Mouse (Mus musculus): ENCODE measurements around the gene Gm11146. TPM values are rescaled to one million over a fixed set of nuclear protein-coding genes. Genes with fewer than 3 reads are reported as not detected.

Gm11146 gene
- total RNA-seq (2017) = not detected in 2 replicates

DNA sequence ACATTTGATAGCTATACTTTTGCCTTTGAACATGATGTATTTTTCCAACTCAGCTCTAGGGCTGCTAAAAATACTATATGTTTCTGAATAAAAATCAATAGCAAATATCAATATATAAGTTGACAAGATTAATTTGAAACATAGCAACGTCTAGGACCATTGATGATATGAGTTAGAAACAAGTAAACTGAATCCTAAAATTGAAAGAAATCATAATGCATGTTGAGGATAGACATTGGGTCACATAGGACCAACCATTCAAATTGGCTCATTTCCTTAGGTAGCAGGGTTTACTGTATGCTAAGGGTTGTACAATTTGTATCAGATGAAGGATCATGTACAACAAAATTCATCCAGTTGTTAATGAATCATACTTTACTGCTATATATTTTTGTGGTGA lies at the start of gene Gm11146:
Gene Gm11146 (minus strand): TSS at position 101 of the 400 bp plus-strand sequence.
- no peak for ATAC-seq (ENCODE audit: extremely low read depth, insufficient number of reproducible peaks, low FRiP score, poor library complexity, severe bottlenecking)

DNA sequence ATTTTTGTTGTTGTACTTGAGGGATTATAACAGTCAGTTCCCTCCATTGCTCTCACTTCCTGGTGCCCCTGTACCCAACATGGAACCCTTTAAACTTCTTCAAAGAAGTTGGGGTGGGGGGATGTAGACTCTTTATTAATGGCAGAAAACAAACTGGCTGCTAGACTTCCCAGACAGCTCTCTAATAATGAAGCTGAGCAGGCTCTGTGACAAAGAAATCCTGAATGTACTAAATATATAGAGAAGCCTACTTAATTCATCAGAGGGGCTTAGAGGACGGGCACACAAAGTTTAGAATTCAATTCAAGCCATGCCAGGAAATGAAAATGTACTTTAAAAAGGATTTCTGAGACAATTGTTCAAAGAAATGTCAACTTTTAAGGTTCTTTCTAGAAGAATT lies 48.7 kb upstream of the Gm11146 start:
- ATAC-seq (ENCODE audit: extremely low read depth, insufficient number of reproducible peaks, low FRiP score, poor library complexity, severe bottlenecking) = no peak

DNA sequence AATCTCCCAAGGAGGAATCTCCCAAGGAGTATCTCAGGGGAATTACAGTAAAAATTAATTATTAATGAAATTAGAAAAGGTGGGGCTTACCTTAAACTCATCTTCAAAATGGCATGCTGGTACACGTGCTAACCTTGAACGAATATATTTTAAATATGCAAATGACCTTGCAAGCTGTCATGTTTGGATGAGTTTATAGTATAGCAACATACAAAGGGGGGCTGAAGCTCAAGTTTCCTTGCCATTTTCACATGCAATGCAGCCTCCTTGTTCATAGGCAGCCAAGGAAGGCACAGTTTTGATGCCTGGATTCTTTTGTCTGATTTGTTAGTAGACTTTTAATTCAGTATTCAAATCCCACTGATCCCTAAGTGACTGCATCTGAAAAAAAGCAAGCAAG lies 47.1 kb upstream of the Gm11146 start:
- ATAC-seq (ENCODE audit: extremely low read depth, insufficient number of reproducible peaks, low FRiP score, poor library complexity, severe bottlenecking) = no peak

DNA sequence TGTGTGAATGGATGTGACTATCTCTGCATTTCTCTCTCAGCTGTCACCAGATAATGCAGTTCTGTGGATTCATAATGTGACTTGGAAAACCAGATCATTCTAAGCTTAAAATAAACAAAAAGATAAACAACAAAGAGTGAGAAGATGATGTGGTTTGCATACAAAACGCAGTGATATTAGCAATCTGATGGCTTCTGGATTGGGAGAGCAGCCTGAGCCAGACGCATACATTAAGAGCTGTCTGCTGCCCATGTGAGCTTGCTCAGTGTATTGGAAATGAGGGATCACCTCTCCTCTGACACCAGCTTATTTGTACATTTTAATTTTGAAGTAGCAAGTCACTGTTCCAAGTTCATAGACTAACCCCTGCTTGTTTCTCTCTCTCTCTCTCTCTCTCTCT lies 46.3 kb upstream of the Gm11146 start:
- no peak for ATAC-seq (ENCODE audit: extremely low read depth, insufficient number of reproducible peaks, low FRiP score, poor library complexity, severe bottlenecking)

- ATAC-seq (ENCODE audit: extremely low read depth, insufficient number of reproducible peaks, low FRiP score, poor library complexity, severe bottlenecking) = no peak
Measured at GRCm38 (mm10) chr16:77646146-77646545, 44.3 kb upstream of the Gm11146 start.

DNA sequence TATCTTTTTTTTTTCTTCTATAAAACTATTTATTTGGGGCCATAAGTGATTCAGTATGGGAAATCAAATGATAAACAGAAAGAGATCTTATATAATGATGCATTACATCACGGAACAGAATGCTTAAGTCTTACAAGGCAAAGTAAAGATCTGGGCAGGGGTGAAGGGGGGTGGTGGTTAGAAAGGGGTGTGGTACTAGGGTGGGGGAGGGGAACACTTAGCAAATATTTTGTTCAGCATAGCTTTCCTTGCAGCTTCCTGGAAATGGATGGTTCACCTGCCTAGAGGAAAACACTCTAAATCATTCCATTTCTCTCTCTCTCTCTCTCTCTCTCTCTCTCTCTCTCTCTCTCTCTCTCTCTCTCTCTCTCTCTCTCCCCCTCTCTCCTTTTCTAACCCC lies 43.1 kb upstream of the Gm11146 start:
- no peak for ATAC-seq (ENCODE audit: extremely low read depth, insufficient number of reproducible peaks, low FRiP score, poor library complexity, severe bottlenecking)

DNA sequence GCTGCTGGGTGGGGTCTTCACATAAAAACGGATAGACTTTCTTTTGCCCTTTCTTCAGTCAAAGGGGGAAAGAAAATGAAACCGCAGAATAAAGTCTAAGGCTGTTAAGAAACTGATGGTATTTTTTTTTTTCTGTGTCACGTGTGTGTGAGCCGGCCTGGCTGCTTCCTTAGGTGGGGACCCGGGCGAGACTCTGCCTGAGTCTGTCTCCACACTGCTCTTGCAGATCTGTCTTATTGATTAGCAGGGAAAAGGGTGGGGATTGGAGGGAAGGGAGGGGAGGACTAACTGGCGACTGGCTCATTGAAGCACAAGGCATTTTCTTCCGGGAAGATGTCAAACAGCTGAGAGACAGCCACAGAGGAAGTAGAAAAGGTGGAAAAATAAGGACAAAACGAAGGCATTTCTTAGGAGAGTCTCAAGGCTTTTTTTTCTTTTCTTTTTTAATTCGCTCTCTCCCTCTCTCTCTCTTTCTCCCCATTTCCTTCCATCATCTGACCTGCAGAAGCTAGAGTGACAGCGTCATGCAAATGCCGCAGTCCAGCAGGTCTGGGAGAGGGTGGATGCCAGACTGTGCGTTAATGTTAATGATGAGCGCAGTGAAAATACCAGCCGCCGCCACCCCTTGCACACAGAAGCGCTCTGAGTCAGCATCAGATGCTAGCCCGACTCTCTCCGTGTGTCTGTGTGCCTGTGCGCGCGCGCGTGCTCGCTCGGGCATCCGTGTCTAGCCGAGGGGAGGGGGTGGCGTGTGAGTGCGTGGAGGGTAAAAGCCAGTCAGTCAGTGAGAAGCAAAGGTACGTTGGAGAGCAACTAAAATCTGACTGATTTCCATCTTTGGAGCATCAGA lies 42.2 kb upstream of the Gm11146 start:
- no peak for ATAC-seq (ENCODE audit: extremely low read depth, insufficient number of reproducible peaks, low FRiP score, poor library complexity, severe bottlenecking)

- no peak for ATAC-seq (ENCODE audit: extremely low read depth, insufficient number of reproducible peaks, low FRiP score, poor library complexity, severe bottlenecking)
Measured at GRCm38 (mm10) chr16:77643036-77643870, 41.4 kb upstream of the Gm11146 start.

GRCm38 (mm10) chr16:77636497-77636896 lies 34.6 kb upstream of the Gm11146 start:
- no peak for ATAC-seq (ENCODE audit: extremely low read depth, insufficient number of reproducible peaks, low FRiP score, poor library complexity, severe bottlenecking)

GRCm38 (mm10) chr16:77632315-77632881 lies 30.5 kb upstream of the Gm11146 start:
- no peak for ATAC-seq (ENCODE audit: extremely low read depth, insufficient number of reproducible peaks, low FRiP score, poor library complexity, severe bottlenecking)

- no peak for ATAC-seq (ENCODE audit: extremely low read depth, insufficient number of reproducible peaks, low FRiP score, poor library complexity, severe bottlenecking)
Measured at GRCm38 (mm10) chr16:77622681-77623080, 20.8 kb upstream of the Gm11146 start.

- ATAC-seq (ENCODE audit: extremely low read depth, insufficient number of reproducible peaks, low FRiP score, poor library complexity, severe bottlenecking) = no peak
Measured at GRCm38 (mm10) chr16:77602581-77602980, 687 bp upstream of the Gm11146 start.

- ATAC-seq (ENCODE audit: extremely low read depth, insufficient number of reproducible peaks, low FRiP score, poor library complexity, severe bottlenecking) = no peak
Measured at GRCm38 (mm10) chr16:77598787-77599186, 3.1 kb downstream of the Gm11146 start.

- no peak for ATAC-seq (ENCODE audit: extremely low read depth, insufficient number of reproducible peaks, low FRiP score, poor library complexity, severe bottlenecking)
Measured at GRCm38 (mm10) chr16:77596556-77596955, 5.3 kb downstream of the Gm11146 start.

- no peak for ATAC-seq (ENCODE audit: extremely low read depth, insufficient number of reproducible peaks, low FRiP score, poor library complexity, severe bottlenecking)
Measured at GRCm38 (mm10) chr16:77595661-77596060, 6.2 kb downstream of the Gm11146 start.

- no peak for ATAC-seq (ENCODE audit: extremely low read depth, insufficient number of reproducible peaks, low FRiP score, poor library complexity, severe bottlenecking)
Measured at GRCm38 (mm10) chr16:77594553-77594952, 7.3 kb downstream of the Gm11146 start.

DNA sequence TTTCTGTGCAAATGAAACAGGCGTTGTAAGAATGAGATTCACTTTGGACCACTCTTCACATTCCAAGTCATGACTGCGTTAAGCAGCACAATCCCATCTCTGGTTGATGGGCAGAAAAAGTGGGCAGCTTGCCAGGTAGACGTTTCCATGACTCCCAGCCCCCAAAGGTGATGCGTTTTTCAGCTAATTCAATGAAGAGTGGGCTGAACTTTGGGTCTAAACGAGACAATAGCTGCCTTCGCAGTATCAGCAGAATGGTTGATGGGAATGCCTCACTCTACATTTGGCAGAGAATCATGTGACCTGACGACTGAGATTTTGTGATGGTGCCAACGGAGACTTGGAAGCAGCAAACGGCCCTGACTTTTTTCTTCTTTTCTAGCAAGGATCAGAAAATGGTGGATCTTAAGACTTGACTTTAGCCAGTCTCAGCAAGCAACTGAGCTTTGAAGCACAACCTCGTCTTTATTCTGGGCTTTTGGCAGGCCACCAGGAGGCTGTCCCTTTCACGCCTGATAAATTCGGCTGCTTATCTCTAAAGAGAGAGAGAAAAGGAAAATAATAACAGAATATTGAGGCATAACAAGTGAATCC lies 8.0 kb downstream of the Gm11146 start:
- no peak for ATAC-seq (ENCODE audit: extremely low read depth, insufficient number of reproducible peaks, low FRiP score, poor library complexity, severe bottlenecking)

DNA sequence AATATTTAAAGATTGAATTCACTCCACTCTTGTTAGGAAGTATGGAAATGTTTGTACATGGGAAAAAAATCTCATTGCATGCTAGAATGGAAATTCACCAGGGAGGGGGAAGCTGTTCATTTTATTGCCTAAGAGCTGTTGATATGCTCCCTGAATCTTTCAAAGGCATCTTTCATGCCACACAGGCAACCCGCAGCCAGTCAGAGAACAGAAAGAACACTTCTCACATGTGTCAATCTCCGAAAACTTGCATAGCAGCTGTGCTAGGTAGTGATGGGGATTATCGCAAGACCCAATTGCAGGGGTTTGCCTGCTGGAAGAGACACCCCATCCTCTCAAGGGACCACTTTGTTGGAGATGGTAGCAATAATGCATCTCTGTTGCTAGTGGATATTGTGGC lies 8.9 kb downstream of the Gm11146 start:
- no peak for ATAC-seq (ENCODE audit: extremely low read depth, insufficient number of reproducible peaks, low FRiP score, poor library complexity, severe bottlenecking)

GRCm38 (mm10) chr16:77573036-77573435 lies 28.9 kb downstream of the Gm11146 start:
- no peak for ATAC-seq (ENCODE audit: extremely low read depth, insufficient number of reproducible peaks, low FRiP score, poor library complexity, severe bottlenecking)
